Mouse (Mus musculus): ENCODE results near the gene Bsnd. TPM values are rescaled to one million over a fixed set of nuclear protein-coding genes. Genes with fewer than 3 reads are reported as not detected.

Bsnd gene
- polyA plus RNA-seq, 1 experiment from 2014 or later = not detected

DNA sequence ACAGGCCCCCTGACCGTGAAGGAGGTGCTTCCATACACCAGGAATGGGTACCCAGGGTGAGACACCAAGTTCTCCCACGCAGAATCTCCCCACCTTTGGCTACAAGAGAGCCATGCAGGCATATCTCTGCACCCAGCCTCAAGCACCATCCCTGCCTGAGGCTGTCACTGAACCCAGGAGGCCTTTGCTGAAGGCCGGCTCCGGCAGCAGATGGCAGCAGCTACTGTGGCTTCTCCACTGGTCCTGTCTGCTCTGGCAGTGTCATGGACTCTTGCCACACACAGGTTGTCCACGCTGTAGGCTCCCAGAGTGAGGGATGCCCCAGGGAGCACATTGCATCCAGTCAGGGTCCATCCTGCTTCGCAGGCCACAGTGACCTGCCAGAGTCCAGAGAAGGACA lies 48.9 kb downstream of the Bsnd start:
- no peak overlapping the region for H3K9ac ChIP-seq
- no peak overlapping the region for H3K4me3 ChIP-seq
- no peaks in the 10 kb centered on the region for H3K27me3 ChIP-seq
- H3K9me3 ChIP-seq = no peaks in the 10 kb centered on the region
- no peak overlapping the region for H3K27ac ChIP-seq
- no peaks in the 10 kb centered on the region for H3K4me1 ChIP-seq
- H3K36me3 ChIP-seq = peaks cover 37% of the 10 kb centered on the region
- WGBS = 74% methylated on average over 6 of the region's 6 CpGs
- no peak overlapping the region for H3K4me2 ChIP-seq
- ATAC-seq (ENCODE audit: insufficient number of reproducible peaks, low FRiP score, low TSS enrichment, low read depth) = no peak

DNA sequence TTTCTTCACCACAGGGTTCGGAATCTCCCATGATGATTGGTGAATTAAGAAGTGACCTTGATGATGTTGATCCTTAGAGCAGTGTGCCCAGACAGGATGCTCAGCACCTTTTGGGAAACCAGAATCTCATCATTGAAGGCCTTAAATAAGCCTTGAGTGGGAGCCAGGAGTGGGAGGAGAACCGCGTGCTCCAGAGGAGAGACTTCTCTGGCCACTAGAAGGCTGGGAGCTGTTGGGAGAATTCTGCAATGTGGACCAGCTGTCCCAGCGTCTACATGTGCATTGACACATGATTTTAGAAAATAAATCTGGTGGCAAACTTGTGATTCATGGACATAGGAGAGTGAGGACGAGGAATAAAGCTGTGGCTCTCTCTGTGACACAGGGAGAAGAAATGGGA lies 53.3 kb downstream of the Bsnd start:
- Histone ChIP-seq H3K36me3 (peaks cover 75% of the 10 kb centered on the region), H3K4me3 (no peak overlapping the region), H3K4me2 (no peak overlapping the region), H3K27ac (no peak overlapping the region), H3K9me3 (no peaks in the 10 kb centered on the region), H3K4me1 (no peaks in the 10 kb centered on the region), H3K27me3 (no peaks in the 10 kb centered on the region), H3K9ac (no peak overlapping the region)
- ATAC-seq (ENCODE audit: insufficient number of reproducible peaks, low FRiP score, low TSS enrichment, low read depth) = no peak
- whole genome bisulfite sequencing = 89% methylated on average over 5 of the region's 5 CpGs

- H3K4me3 ChIP-seq = no peak overlapping the region
- no peaks in the 10 kb centered on the region for H3K27me3 ChIP-seq
- WGBS = 94% methylated on average over 5 of the region's 5 CpGs
- no peaks in the 10 kb centered on the region for H3K9me3 ChIP-seq
- no peak overlapping the region for H3K27ac ChIP-seq
- ATAC-seq (ENCODE audit: insufficient number of reproducible peaks, low FRiP score, low TSS enrichment, low read depth) = no peak
- H3K4me1 ChIP-seq = no peaks in the 10 kb centered on the region
- H3K4me2 ChIP-seq = no peak overlapping the region
- H3K36me3 ChIP-seq = peaks cover 86% of the 10 kb centered on the region
- H3K9ac ChIP-seq = no peak overlapping the region
Observed at GRCm38 (mm10) chr4:106437207-106437606, 54.9 kb downstream of the Bsnd start.

- Histone ChIP-seq H3K27ac (no peak overlapping the region), H3K27me3 (no peaks in the 10 kb centered on the region), H3K9ac (no peak overlapping the region), H3K4me2 (no peak overlapping the region), H3K36me3 (peaks cover 86% of the 10 kb centered on the region), H3K9me3 (no peaks in the 10 kb centered on the region), H3K4me3 (no peak overlapping the region), H3K4me1 (no peaks in the 10 kb centered on the region)
- 73% methylated on average over 4 of the region's 4 CpGs for WGBS
- ATAC-seq (ENCODE audit: insufficient number of reproducible peaks, low FRiP score, low TSS enrichment, low read depth) = no peak
Observed at GRCm38 (mm10) chr4:106436475-106436874, 55.6 kb downstream of the Bsnd start.

DNA sequence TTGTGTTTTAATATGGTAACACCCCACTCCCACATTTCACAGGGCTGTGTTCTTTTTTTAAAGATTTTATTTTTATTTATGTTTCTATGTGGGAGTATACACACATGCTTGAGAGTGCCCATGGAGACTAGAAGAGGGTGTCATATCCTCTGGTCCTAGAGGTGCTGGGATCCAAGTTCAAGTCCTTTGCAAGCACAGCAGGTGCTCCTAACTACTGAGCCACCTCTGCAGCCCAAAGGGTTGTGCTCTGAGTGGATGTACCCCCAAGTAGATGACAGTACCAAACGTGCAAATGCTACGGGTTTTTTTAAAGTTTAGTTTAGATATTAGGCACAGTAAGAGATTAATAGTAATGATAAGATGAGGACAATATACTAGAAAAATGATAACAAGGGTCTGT lies 56.7 kb downstream of the Bsnd start:
- Histone ChIP-seq H3K4me3 (no peak overlapping the region), H3K4me2 (no peak overlapping the region), H3K27me3 (no peaks in the 10 kb centered on the region), H3K9me3 (no peaks in the 10 kb centered on the region), H3K36me3 (peaks cover 86% of the 10 kb centered on the region), H3K9ac (no peak overlapping the region), H3K4me1 (no peaks in the 10 kb centered on the region), H3K27ac (no peak overlapping the region)
- 85% methylated on average over 2 of the region's 2 CpGs for WGBS
- no peak for ATAC-seq (ENCODE audit: insufficient number of reproducible peaks, low FRiP score, low TSS enrichment, low read depth)

Other genes starting within 250 kb of the Bsnd start
- gene Usp24, start 176.1 kb downstream of the Bsnd start, polyA plus RNA-seq (2015; fragmentation: Nextera tagmentation; extraction: Ambion mirVana) = 6.0 and 8.0 TPM in 2 replicates
- gene Pcsk9, start 28.0 kb downstream of the Bsnd start, polyA plus RNA-seq (2015; fragmentation: Nextera tagmentation; extraction: Ambion mirVana) = 5.5 and 6.5 TPM in 2 replicates
- 5.6 and 6.2 TPM in 2 replicates for gene Dhcr24, start 68.8 kb upstream of the Bsnd start, polyA plus RNA-seq (2015; fragmentation: Nextera tagmentation; extraction: Ambion mirVana)
- gene Lexm, start 125.0 kb upstream of the Bsnd start, polyA plus RNA-seq (2015; fragmentation: Nextera tagmentation; extraction: Ambion mirVana) = not detected in 2 replicates
- gene Ttc22, start 130.1 kb upstream of the Bsnd start, polyA plus RNA-seq (2015; fragmentation: Nextera tagmentation; extraction: Ambion mirVana) = 18.7 and 19.2 TPM in 2 replicates
- 12.4 and 14.0 TPM in 2 replicates for gene Pars2, start 158.8 kb upstream of the Bsnd start, polyA plus RNA-seq (2015; fragmentation: Nextera tagmentation; extraction: Ambion mirVana)
- gene Ttc4, start 186.7 kb upstream of the Bsnd start, polyA plus RNA-seq (2015; fragmentation: Nextera tagmentation; extraction: Ambion mirVana) = 89.0 and 92.3 TPM in 2 replicates
- 0.15 and 0.29 TPM in 2 replicates for gene Mroh7, start 238.6 kb upstream of the Bsnd start, polyA plus RNA-seq (2015; fragmentation: Nextera tagmentation; extraction: Ambion mirVana)
- 0.57 and 0.65 TPM in 2 replicates for gene Fam151a, start 241.6 kb upstream of the Bsnd start, polyA plus RNA-seq (2015; fragmentation: Nextera tagmentation; extraction: Ambion mirVana)